Mouse (Mus musculus) spleen, postnatal 10 days (tissue): ENCODE measurements around the gene Plch2.
A peak's percentile ranks its signal among the peaks of the same experiment; 100 is the strongest.
"Not testable (repeated sequence)": the region's sequence is repeated elsewhere in the genome, so short reads cannot be mapped to it uniquely, and the experiment has no call there.

ENCODE experiments used
- DNase-seq, 2 experiments: peaks; one replicate each; pipeline ENCODE4 v3.0.0; 2021 to 2022; ENCODE audit warnings: low spot score in 2 of 2

The Plch2 gene

GRCm38 (mm10) chr4:155056724-155057123 lies at the start of gene Plch2:
Gene Plch2, minus strand, starts transcription at chr4:155056784.
- no peak for DNase-seq

GRCm38 (mm10) chr4:155098572-155098971 lies 42.0 kb upstream of the Plch2 start:
- no peak for DNase-seq

- DNase-seq, result no peak
Measured at GRCm38 (mm10) chr4:155097452-155097851, 40.9 kb upstream of the Plch2 start.

GRCm38 (mm10) chr4:155095967-155096366 lies 39.4 kb upstream of the Plch2 start:
- DNase-seq, result no peak

- DNase-seq, result peak; percentile 67 to 84
Measured at GRCm38 (mm10) chr4:155095238-155095900, 38.8 kb upstream of the Plch2 start.

- peak; percentile 56 to 77 for DNase-seq
Measured at GRCm38 (mm10) chr4:155094565-155094964, 38.0 kb upstream of the Plch2 start.

- no peak for DNase-seq
Measured at GRCm38 (mm10) chr4:155093431-155094149, 37.0 kb upstream of the Plch2 start.

- no peak for DNase-seq
Measured at GRCm38 (mm10) chr4:155092718-155093430, 36.3 kb upstream of the Plch2 start.

- DNase-seq, result no peak
Measured at GRCm38 (mm10) chr4:155090688-155091449, 34.3 kb upstream of the Plch2 start.

GRCm38 (mm10) chr4:155090147-155090546 lies 33.6 kb upstream of the Plch2 start:
- no peak for DNase-seq

- DNase-seq, result no peak
Measured at GRCm38 (mm10) chr4:155089241-155089640, 32.7 kb upstream of the Plch2 start.

- peak; percentile 98 to 99 for DNase-seq
Measured at GRCm38 (mm10) chr4:155086108-155087024, 29.8 kb upstream of the Plch2 start, which contains the start of the genes Rer1 and Morn1. Gene Rer1, minus strand, starts transcription at chr4:155086382. Gene Morn1, plus strand, starts transcription at chr4:155086577.

GRCm38 (mm10) chr4:155085206-155086107 lies 28.9 kb upstream of the Plch2 start:
- DNase-seq, result no peak

- no peak for DNase-seq
Measured at GRCm38 (mm10) chr4:155084351-155084750, 27.8 kb upstream of the Plch2 start.

GRCm38 (mm10) chr4:155083553-155083952 lies 27.0 kb upstream of the Plch2 start:
- DNase-seq, result no peak

- no peak for DNase-seq
Measured at GRCm38 (mm10) chr4:155079666-155080065, 23.1 kb upstream of the Plch2 start.

GRCm38 (mm10) chr4:155078808-155079207 lies 22.2 kb upstream of the Plch2 start:
- not testable (repeated sequence) for DNase-seq

- no peak for DNase-seq
Measured at GRCm38 (mm10) chr4:155076677-155077076, 20.1 kb upstream of the Plch2 start.

- DNase-seq, result no peak
Measured at GRCm38 (mm10) chr4:155075813-155076212, 19.2 kb upstream of the Plch2 start.

- DNase-seq, result no peak
Measured at GRCm38 (mm10) chr4:155075137-155075536, 18.6 kb upstream of the Plch2 start.
